Mouse (Mus musculus) heart, adult 2 months (tissue): ENCODE results near the gene Btf3l4. TPM values are rescaled to one million over a fixed set of nuclear protein-coding genes. Genes with fewer than 3 reads are reported as not detected.

Source experiments
- DNase-seq, 2 experiments: peaks; one replicate each; pipeline ENCODE4 v3.0.0; 2021
- H3K27ac ChIP-seq: fragments of 200-600 bp; 2 replicates; pipeline ENCODE4 v1.8.1; 2022
- H3K27me3 ChIP-seq: fragments of 200-500 bp; 2 replicates; pipeline ENCODE4 v1.6.1; 2012; ENCODE audit warnings: mild to moderate bottlenecking, low read length, inconsistent platforms, mixed read lengths; ENCODE audit not compliant: control insufficient read depth, insufficient read depth
- H3K36me3 ChIP-seq: fragments of 200-500 bp; 2 replicates; pipeline ENCODE4 v1.6.1; 2012; ENCODE audit warnings: low read length, inconsistent platforms; ENCODE audit not compliant: control insufficient read depth, insufficient read depth
- H3K4me1 ChIP-seq: fragments of 200-500 bp; 2 replicates; pipeline ENCODE4 v1.6.1; 2011; ENCODE audit warnings: low read length; ENCODE audit not compliant: control insufficient read depth, insufficient read depth
- H3K4me3 ChIP-seq: fragments of 200-600 bp; 2 replicates; pipeline ENCODE4 v1.8.1; 2022
- H3K79me2 ChIP-seq: fragments of 200-500 bp; replicated peaks from 2 replicates; pipeline ENCODE4 v1.6.1; 2012; ENCODE audit warnings: mild to moderate bottlenecking, inconsistent platforms, low read length, moderate library complexity, mixed read lengths; ENCODE audit not compliant: control insufficient read depth, insufficient read depth
- H3K9ac ChIP-seq: fragments of 200-500 bp; 2 replicates; pipeline ENCODE4 v1.6.1; 2012; ENCODE audit warnings: low read depth, mild to moderate bottlenecking, control low read depth, inconsistent platforms, low read length, mixed read lengths
- CTCF ChIP-seq: fragments of 200-600 bp; IDR thresholded peaks from 2 replicates; pipeline ENCODE4 v1.8.1; 2022; ENCODE audit warnings: antibody characterized with exemption, mild to moderate bottlenecking, moderate library complexity
- EP300 ChIP-seq: fragments of 200-500 bp; IDR thresholded peaks from 2 replicates; pipeline ENCODE4 v1.6.1; 2011; ENCODE audit warnings: low read depth, low read length, control low read depth; ENCODE audit not compliant: insufficient read depth
- POLR2A ChIP-seq: fragments of 200-500 bp; IDR thresholded peaks from 2 replicates; pipeline ENCODE4 v1.6.1; 2011; ENCODE audit warnings: mild to moderate bottlenecking, low read depth, low read length, control low read depth; ENCODE audit not compliant: insufficient read depth
- WGBS: fragments of 180-500 bp; shearing (Covaris S2); methylation state at CpG from one replicate; pipeline ENCODE4 v1.1.7; 2018; 5-methylcytosine and 5-hydroxymethylcytosine counted together
- intact Hi-C: fragments of 180-260 bp; cut with DNase I; formaldehyde crosslinking; loops from one replicate; pipeline ENCODE4 v1.15.1; 2025
- long read RNA-seq: library from polyadenylated mRNA; stranded (forward); transcript quantifications from one replicate; pipeline ENCODE4 v2.0.0, GENCODE M21; 2021
- polyA plus RNA-seq: library from polyadenylated mRNA; depleted of rRNA; stranded (reverse); fragments of >200 nt; gene quantifications from 2 replicates; pipeline ENCODE4 v1.2.3, GENCODE M21; 2012; rRNA removed
- total RNA-seq, 2 experiments: library from RNA; stranded (reverse); gene quantifications; 2 replicates each; pipeline ENCODE4 v1.2.3; 2021

Gene Btf3l4
- total RNA-seq, result 10 to 100 TPM; 70.1 to 78.1 TPM
- polyA plus RNA-seq, result 18.5 and 33.8 TPM in 2 replicates
- long read RNA-seq, transcript Btf3l4-204 (6 exons, 3,141 nt), result major isoform, 62 of 84 reads
- long read RNA-seq, transcript Btf3l4-203 (6 exons, 1,033 nt), result minor isoform, 20 of 84 reads
- long read RNA-seq, partial matches to known transcripts, result 0 of 84 reads
- long read RNA-seq, other reads (novel, unspliced or antisense), result 2 of 84 reads

DNA sequence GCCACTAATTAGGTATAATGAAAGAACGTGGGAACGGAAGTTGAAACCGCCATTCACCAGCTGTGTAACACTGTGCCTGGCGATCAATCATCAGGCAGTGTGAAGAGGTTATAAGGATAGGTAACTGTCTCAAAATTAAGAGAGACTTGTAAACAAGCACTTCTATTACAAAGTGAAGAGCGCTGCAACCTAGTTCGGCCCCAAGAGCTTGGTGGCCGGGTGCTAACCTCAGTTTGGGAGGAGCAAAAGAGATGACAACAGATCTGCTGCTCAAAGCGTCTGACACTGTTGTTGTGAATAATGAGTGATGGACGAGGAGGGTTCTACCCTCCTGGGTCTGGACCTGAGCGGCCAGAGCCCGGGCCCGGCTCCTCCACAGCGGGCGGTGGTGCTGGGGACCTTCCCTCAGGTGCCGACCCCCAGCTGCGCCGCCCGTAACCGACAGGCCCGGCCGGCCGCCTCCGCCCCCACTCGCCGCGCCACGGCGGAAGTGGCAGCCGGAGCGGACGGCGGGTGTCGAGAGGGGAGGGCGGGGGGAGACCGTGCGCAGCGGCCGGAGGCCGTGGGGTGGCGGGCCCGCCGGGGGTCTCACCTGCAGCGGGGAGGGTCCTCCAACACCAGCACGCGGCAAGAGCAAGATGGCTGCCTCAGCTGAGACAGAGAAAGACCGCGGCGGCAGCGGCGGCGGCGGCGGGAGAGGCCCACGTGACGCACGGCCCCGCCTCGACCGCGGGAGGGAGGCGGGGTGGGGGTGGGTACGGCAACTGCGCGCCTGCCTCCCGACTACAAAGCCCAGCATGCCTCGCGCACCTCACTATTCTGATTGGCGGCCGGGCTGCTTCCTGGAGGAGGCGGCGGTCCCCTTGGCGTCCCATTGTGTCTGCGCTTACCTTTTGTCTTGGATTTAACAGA, at the start of gene Btf3l4:
TSS of gene Btf3l4 (minus strand) at position 699 of the 912 bp plus-strand sequence.
- H3K36me3 ChIP-seq, result peaks cover 22% of the 10 kb centered on the region
- H3K9ac ChIP-seq, result peak within 1 kb of the TSS; percentile 98
- intact Hi-C loops, result loop anchor here (2.0 to 5.0 kb wide), 2 partner anchors 52 to 216 kb away; partner anchors contain the start of genes Cc2d1b and Zfyve9
- under 1% methylated on average over 71 of the region's 73 CpGs for WGBS
- H3K27ac ChIP-seq, result peak within 1 kb of the TSS; percentile 96
- H3K4me1 ChIP-seq, result peaks cover 6% of the 10 kb centered on the region
- TF ChIP-seq CTCF (no peak), POLR2A (peak; percentile 54; the same call in 1 of the 2 replicates), EP300 (0 out of 2 replicates have a peak, but pooled peaks have one; percentile 28)
- H3K79me2 ChIP-seq, result no peaks in the 10 kb centered on the region
- DNase-seq, result peak; percentile 92 to 94
- no peaks in the 10 kb centered on the region for H3K27me3 ChIP-seq
- H3K4me3 ChIP-seq, result peak within 1 kb of the TSS; percentile 86

DNA sequence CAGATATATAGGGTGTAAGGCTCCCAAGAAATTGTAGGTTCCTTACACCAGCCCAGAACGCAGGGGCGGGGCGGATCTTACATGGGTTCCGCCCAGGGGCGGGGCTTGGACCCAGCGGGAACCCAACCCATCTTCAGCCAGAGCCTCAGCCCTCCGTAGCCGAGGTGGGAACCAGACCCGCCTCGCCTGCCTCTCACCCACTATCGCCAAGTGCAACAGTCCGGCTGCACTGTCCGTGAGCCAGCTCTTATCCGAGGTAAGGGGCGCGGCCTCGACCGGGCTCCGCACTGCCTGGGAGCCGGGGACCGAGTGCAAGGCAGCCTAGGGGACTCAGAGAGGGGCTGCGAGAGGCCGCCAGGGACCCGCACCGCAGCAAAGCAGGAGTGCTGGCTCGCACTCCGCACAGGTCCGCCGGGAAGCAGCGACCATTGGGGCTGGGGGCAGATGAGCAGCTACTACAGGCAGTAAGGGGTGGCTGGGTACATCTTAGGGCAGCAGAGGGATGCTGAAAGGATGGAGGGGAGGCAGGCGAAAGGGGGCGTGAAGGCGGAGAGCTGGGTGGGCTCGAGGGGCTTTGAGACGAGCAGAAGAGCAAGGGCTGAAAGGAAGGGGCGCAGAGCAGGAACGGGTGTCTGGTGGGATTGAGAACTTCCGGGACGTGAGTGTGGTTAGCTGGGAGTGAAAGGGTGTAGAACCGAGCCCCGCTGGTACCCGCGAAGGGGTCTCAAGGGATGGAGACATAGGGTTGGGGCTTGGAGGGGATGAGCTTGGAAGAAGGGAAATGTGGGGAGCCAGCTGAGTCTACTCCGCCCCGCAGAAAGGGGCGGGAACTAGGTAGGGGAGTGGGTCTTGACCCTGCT, 45.8 kb upstream of the Btf3l4 start, which contains the start of gene Rab3b:
TSS of gene Rab3b (plus strand) at position 101 of the 860 bp plus-strand sequence.
- Histone ChIP-seq H3K9ac (peak within 1 kb of the TSS; percentile 58), H3K27me3 (peaks cover 6% of the 10 kb centered on the region), H3K4me1 (no peaks in the 10 kb centered on the region; the same call in 1 of the 2 replicates), H3K27ac (no peak within 1 kb of the TSS), H3K4me3 (peak within 1 kb of the TSS; percentile 38), H3K79me2 (no peaks in the 10 kb centered on the region), H3K36me3 (no peaks in the 10 kb centered on the region)
- no peak for TF ChIP-seq CTCF
- no peak for TF ChIP-seq POLR2A
- TF ChIP-seq EP300, result no peak
- WGBS, result 2% methylated on average over 46 of the region's 46 CpGs
- peak; percentile 39 to 46 for DNase-seq
- intact Hi-C loops, result no loop called here

DNA sequence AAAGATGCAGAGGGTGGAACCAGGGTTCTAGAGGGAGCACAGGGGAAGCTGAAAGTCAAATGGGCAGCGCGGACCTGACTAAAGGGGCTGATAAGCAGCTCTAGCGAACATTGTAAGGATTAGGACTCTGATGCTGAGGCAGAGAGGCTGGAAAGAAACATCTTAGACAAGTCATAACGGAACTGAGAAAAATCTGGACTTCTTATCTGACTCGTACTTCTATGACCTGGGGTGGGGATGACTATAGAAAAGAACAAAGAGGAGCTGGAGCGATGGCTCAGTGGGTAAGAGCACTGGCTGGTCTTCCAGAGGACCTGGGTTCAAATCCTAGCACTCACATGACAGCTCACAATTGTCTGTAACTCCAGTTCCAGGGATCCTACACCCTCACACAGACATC, 44.5 kb upstream of the Btf3l4 start:
- no peak for DNase-seq
- no peak overlapping the region for H3K4me3 ChIP-seq
- WGBS, result 81% methylated on average over 6 of the region's 6 CpGs
- no peaks in the 10 kb centered on the region; the same call in 1 of the 2 replicates for H3K4me1 ChIP-seq
- no peak overlapping the region for H3K27ac ChIP-seq
- intact Hi-C loops, result no loop called here
- no peak overlapping the region for H3K9ac ChIP-seq
- H3K36me3 ChIP-seq, result no peaks in the 10 kb centered on the region
- TF ChIP-seq POLR2A, result no peak
- no peak for TF ChIP-seq EP300
- H3K79me2 ChIP-seq, result no peaks in the 10 kb centered on the region
- H3K27me3 ChIP-seq, result peaks cover 6% of the 10 kb centered on the region

DNA sequence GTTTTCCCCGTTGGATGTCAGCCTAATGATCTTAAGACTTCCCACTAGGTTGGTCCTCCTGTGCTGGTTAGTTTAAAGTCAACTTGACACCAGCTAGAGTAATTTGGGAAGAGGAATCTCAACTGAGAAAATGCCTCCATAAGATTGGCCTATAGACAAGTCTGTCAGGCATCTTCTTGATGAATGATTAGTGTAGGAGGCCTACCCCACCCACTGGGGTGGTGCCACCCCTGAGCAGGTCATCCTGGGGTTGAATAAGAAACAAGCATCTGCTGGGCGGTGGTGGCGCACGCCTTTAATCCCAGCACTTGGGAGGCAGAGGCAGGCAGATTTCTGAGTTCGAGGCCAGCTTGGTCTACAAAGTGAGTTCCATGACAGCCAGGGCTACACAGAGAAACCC, 40.3 kb upstream of the Btf3l4 start:
- H3K27me3 ChIP-seq, result no peaks in the 10 kb centered on the region
- DNase-seq, result no peak
- H3K27ac ChIP-seq, result no peak overlapping the region
- WGBS, result 84% methylated on average over 5 of the region's 5 CpGs
- no peaks in the 10 kb centered on the region for H3K79me2 ChIP-seq
- no peaks in the 10 kb centered on the region for H3K36me3 ChIP-seq
- H3K4me1 ChIP-seq, result no peaks in the 10 kb centered on the region; the same call in 1 of the 2 replicates
- TF ChIP-seq POLR2A (no peak), EP300 (no peak), CTCF (no peak)
- H3K9ac ChIP-seq, result no peak overlapping the region
- intact Hi-C loops, result loop anchor here (5.0 kb wide), 1 partner anchor 164 kb away; no protein-coding TSS in a partner anchor
- H3K4me3 ChIP-seq, result no peak overlapping the region

DNA sequence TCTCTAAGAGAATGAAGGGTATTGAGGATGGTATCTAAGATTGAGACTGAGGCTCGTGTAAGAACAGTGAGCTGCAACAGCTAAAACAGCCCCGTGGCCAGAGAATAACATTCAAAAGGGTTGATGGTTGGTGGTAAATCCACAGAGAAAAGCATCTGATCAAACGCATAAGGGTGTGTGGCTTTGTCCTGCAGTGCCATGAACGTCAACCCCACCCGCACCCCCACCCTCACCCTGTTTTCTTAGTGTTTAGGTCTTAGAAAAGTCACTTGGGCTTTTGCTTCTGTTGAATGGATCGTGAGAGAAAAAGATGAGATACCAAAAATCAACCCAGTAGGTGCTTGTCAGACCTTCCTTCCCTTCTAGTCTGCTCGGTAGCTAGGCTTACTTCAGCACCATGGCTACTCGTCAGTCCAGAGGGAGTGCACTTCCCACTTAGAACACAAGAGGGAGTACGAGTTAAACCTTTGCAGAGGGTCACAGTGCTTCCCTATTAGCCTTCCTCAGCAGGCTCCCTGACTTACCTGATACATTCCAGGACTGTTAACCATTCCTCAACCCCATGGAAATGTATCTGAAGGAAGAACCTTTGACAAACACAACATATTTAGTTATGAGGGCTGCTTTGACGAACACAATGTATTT, 36.4 kb upstream of the Btf3l4 start:
- H3K27me3 ChIP-seq, result no peaks in the 10 kb centered on the region
- H3K9ac ChIP-seq, result no peak overlapping the region
- no peaks in the 10 kb centered on the region for H3K36me3 ChIP-seq
- intact Hi-C loops, result loop anchor here (1.0 to 5.0 kb wide), 4 partner anchors 106 to 295 kb away; no protein-coding TSS in a partner anchor
- no peak overlapping the region for H3K4me3 ChIP-seq
- no peaks in the 10 kb centered on the region for H3K79me2 ChIP-seq
- H3K27ac ChIP-seq, result no peak overlapping the region
- no peaks in the 10 kb centered on the region; the same call in 1 of the 2 replicates for H3K4me1 ChIP-seq
- 33% methylated on average over 10 of the region's 10 CpGs for WGBS
- DNase-seq, result peak; percentile 46 to 62
- TF ChIP-seq CTCF (peak; percentile 94), POLR2A (no peak), EP300 (peak; percentile 85)
